Mouse (Mus musculus) heart, postnatal 0 days (tissue): ENCODE data around the gene Stk10.

Experiments used
- CTCF ChIP-seq: IDR thresholded peaks from 2 replicates; pipeline ENCODE4 v1.5.1; 2016; ENCODE audit warnings: antibody characterized with exemption, control low read depth, low read depth
- EP300 ChIP-seq: IDR thresholded peaks from 2 replicates; pipeline ENCODE4 v1.6.1; 2016; ENCODE audit warnings: antibody characterized with exemption, low read depth

- TF ChIP-seq CTCF: no peak
- TF ChIP-seq EP300: no peak
Measured at GRCm38 (mm10) chr11:32605131-32605860, 72.2 kb downstream of the Stk10 start.
